Mouse (Mus musculus) heart, postnatal 0 days (tissue): Measurements from ENCODE around the gene Arl6ip4.

Source experiments
- CTCF ChIP-seq: IDR thresholded peaks from 2 replicates; pipeline ENCODE4 v1.5.1; 2016; ENCODE audit warnings: antibody characterized with exemption, control low read depth, low read depth
- EP300 ChIP-seq: IDR thresholded peaks from 2 replicates; pipeline ENCODE4 v1.6.1; 2016; ENCODE audit warnings: antibody characterized with exemption, low read depth

- TF ChIP-seq CTCF (no peak), EP300 (no peak)
Observed at GRCm38 (mm10) chr5:124103552-124103951, 12.3 kb upstream of the Arl6ip4 start.
